Mouse (Mus musculus): Measurements from ENCODE around the gene Gnptg. TPM values are rescaled to one million over a fixed set of nuclear protein-coding genes. Genes with fewer than 3 reads are reported as not detected.

Gene Gnptg
- polyA plus RNA-seq (2012; rRNA removed): 22.4 and 25.6 TPM in 2 replicates

GRCm38 (mm10) chr17:25239695-25240636, at the start of gene Gnptg, which contains the start of gene Tsr3:
TSS of gene Gnptg (minus strand) at chr17:25240124.
TSS of gene Tsr3 (plus strand) at chr17:25240170.
- TF ChIP-seq POLR2A (IDR thresholded peaks at IDR 0.05; ENCODE audit: low read depth, low read length) (peak; percentile 12; the same call in 1 of the 2 replicates), CTCF (IDR thresholded peaks at IDR 0.05; ENCODE audit: extremely low read depth, insufficient read depth, insufficient read length, insufficient replicate concordance) (no peak)
- WGBS: under 1% methylated on average over 80 of the region's 80 CpGs
- DNase-seq (ENCODE audit: low read depth in 1 of 2, low spot score in 2 of 2): peak; percentile 72 to 78
- peak within 1 kb of the TSS; percentile 82 for H3K4me3 ChIP-seq (ENCODE audit: extremely low read depth, insufficient read depth, insufficient read length)
- peaks cover 4% of the 10 kb centered on the region for H3K4me1 ChIP-seq (ENCODE audit: control insufficient read depth, insufficient read depth, insufficient read length)
- H3K36me3 ChIP-seq (ENCODE audit: control insufficient read depth, insufficient read depth, low read length): peaks cover 20% of the 10 kb centered on the region
- H3K27ac ChIP-seq (ENCODE audit: insufficient read depth, low read length): peak within 1 kb of the TSS; percentile 65
- H3K27me3 ChIP-seq (ENCODE audit: control insufficient read depth, insufficient read depth, low read length): no peaks in the 10 kb centered on the region

GRCm38 (mm10) chr17:25288842-25289241, 48.9 kb upstream of the Gnptg start:
- Histone ChIP-seq H3K27me3 (ENCODE audit: control insufficient read depth, insufficient read depth, low read length) (no peaks in the 10 kb centered on the region), H3K4me1 (ENCODE audit: control insufficient read depth, insufficient read depth, insufficient read length) (no peaks in the 10 kb centered on the region), H3K27ac (ENCODE audit: insufficient read depth, low read length) (no peak overlapping the region), H3K36me3 (ENCODE audit: control insufficient read depth, insufficient read depth, low read length) (no peaks in the 10 kb centered on the region), H3K4me3 (ENCODE audit: extremely low read depth, insufficient read depth, insufficient read length) (no peak overlapping the region)
- WGBS: 20% methylated on average over 4 of the region's 4 CpGs
- TF ChIP-seq CTCF (IDR thresholded peaks at IDR 0.05; ENCODE audit: extremely low read depth, insufficient read depth, insufficient read length, insufficient replicate concordance) (peak; percentile 64; the same call in 1 of the 2 replicates), POLR2A (IDR thresholded peaks at IDR 0.05; ENCODE audit: low read depth, low read length) (no peak)
- peak in 1 of 2 experiments; percentile 47 for DNase-seq (ENCODE audit: low read depth in 1 of 2, low spot score in 2 of 2)

- no peaks in the 10 kb centered on the region for H3K27me3 ChIP-seq (ENCODE audit: control insufficient read depth, insufficient read depth, low read length)
- WGBS: 26% methylated on average over 3 of the region's 3 CpGs
- TF ChIP-seq POLR2A (IDR thresholded peaks at IDR 0.05; ENCODE audit: low read depth, low read length): no peak
- TF ChIP-seq CTCF (IDR thresholded peaks at IDR 0.05; ENCODE audit: extremely low read depth, insufficient read depth, insufficient read length, insufficient replicate concordance): peak; percentile 93; the same call in 1 of the 2 replicates
- no peak overlapping the region for H3K27ac ChIP-seq (ENCODE audit: insufficient read depth, low read length)
- no peak overlapping the region for H3K4me3 ChIP-seq (ENCODE audit: extremely low read depth, insufficient read depth, insufficient read length)
- H3K36me3 ChIP-seq (ENCODE audit: control insufficient read depth, insufficient read depth, low read length): no peaks in the 10 kb centered on the region
- no peaks in the 10 kb centered on the region for H3K4me1 ChIP-seq (ENCODE audit: control insufficient read depth, insufficient read depth, insufficient read length)
- peak; percentile 45 to 69 for DNase-seq (ENCODE audit: low read depth in 1 of 2, low spot score in 2 of 2)
These were observed 45.1 kb upstream of the Gnptg start for GRCm38 (mm10) chr17:25285033-25285432.

GRCm38 (mm10) chr17:25282133-25282532, 42.2 kb upstream of the Gnptg start:
- H3K36me3 ChIP-seq (ENCODE audit: control insufficient read depth, insufficient read depth, low read length): no peaks in the 10 kb centered on the region
- no peak overlapping the region for H3K4me3 ChIP-seq (ENCODE audit: extremely low read depth, insufficient read depth, insufficient read length)
- no peaks in the 10 kb centered on the region for H3K4me1 ChIP-seq (ENCODE audit: control insufficient read depth, insufficient read depth, insufficient read length)
- no peaks in the 10 kb centered on the region for H3K27me3 ChIP-seq (ENCODE audit: control insufficient read depth, insufficient read depth, low read length)
- peak in 1 of 2 experiments; percentile 31 for DNase-seq (ENCODE audit: low read depth in 1 of 2, low spot score in 2 of 2)
- no peak overlapping the region for H3K27ac ChIP-seq (ENCODE audit: insufficient read depth, low read length)
- no peak for TF ChIP-seq CTCF (IDR thresholded peaks at IDR 0.05; ENCODE audit: extremely low read depth, insufficient read depth, insufficient read length, insufficient replicate concordance)
- TF ChIP-seq POLR2A (IDR thresholded peaks at IDR 0.05; ENCODE audit: low read depth, low read length): no peak
- WGBS: 41% methylated on average over 11 of the region's 11 CpGs

- no peaks in the 10 kb centered on the region for H3K27me3 ChIP-seq (ENCODE audit: control insufficient read depth, insufficient read depth, low read length)
- no peak for TF ChIP-seq CTCF (IDR thresholded peaks at IDR 0.05; ENCODE audit: extremely low read depth, insufficient read depth, insufficient read length, insufficient replicate concordance)
- no peak for TF ChIP-seq POLR2A (IDR thresholded peaks at IDR 0.05; ENCODE audit: low read depth, low read length)
- H3K4me3 ChIP-seq (ENCODE audit: extremely low read depth, insufficient read depth, insufficient read length): no peak overlapping the region
- peaks cover 13% of the 10 kb centered on the region; the same call in 1 of the 2 replicates for H3K4me1 ChIP-seq (ENCODE audit: control insufficient read depth, insufficient read depth, insufficient read length)
- H3K27ac ChIP-seq (ENCODE audit: insufficient read depth, low read length): no peak overlapping the region
- DNase-seq (ENCODE audit: low read depth in 1 of 2, low spot score in 2 of 2): no peak
- H3K36me3 ChIP-seq (ENCODE audit: control insufficient read depth, insufficient read depth, low read length): no peaks in the 10 kb centered on the region
- WGBS: 96% methylated on average over 3 of the region's 3 CpGs
These were observed 35.9 kb upstream of the Gnptg start for GRCm38 (mm10) chr17:25275833-25276232.

GRCm38 (mm10) chr17:25274571-25275346, 34.8 kb upstream of the Gnptg start, which contains the start of gene Ube2i:
TSS of gene Ube2i (minus strand) at chr17:25274622.
- Histone ChIP-seq H3K4me3 (ENCODE audit: extremely low read depth, insufficient read depth, insufficient read length) (peak within 1 kb of the TSS; percentile 75), H3K27me3 (ENCODE audit: control insufficient read depth, insufficient read depth, low read length) (no peaks in the 10 kb centered on the region), H3K36me3 (ENCODE audit: control insufficient read depth, insufficient read depth, low read length) (no peaks in the 10 kb centered on the region), H3K27ac (ENCODE audit: insufficient read depth, low read length) (peak within 1 kb of the TSS; percentile 99), H3K4me1 (ENCODE audit: control insufficient read depth, insufficient read depth, insufficient read length) (peaks cover 13% of the 10 kb centered on the region; the same call in 1 of the 2 replicates)
- no peak for TF ChIP-seq POLR2A (IDR thresholded peaks at IDR 0.05; ENCODE audit: low read depth, low read length)
- no peak for TF ChIP-seq CTCF (IDR thresholded peaks at IDR 0.05; ENCODE audit: extremely low read depth, insufficient read depth, insufficient read length, insufficient replicate concordance)
- WGBS: 81% methylated on average over 9 of the region's 9 CpGs
- no peak for DNase-seq (ENCODE audit: low read depth in 1 of 2, low spot score in 2 of 2)
